Mouse (Mus musculus) testis, adult 2 months (tissue): Measurements from ENCODE around the gene Gm45208. TPM values are rescaled to one million over a fixed set of nuclear protein-coding genes. Genes with fewer than 3 reads are reported as not detected.
"Not testable (repeated sequence)": the region's sequence is repeated elsewhere in the genome, so short reads cannot be mapped to it uniquely, and the experiment has no call there.

Experiments used
- H3K27ac ChIP-seq: fragments of 200-500 bp; 2 replicates; pipeline ENCODE4 v1.5.1; 2012; ENCODE audit warnings: low read depth, low read length; ENCODE audit not compliant: control insufficient read depth, insufficient read depth
- H3K27me3 ChIP-seq: fragments of 200-500 bp; 2 replicates; pipeline ENCODE4 v1.6.1; 2012; ENCODE audit warnings: mild to moderate bottlenecking, low read length, moderate library complexity; ENCODE audit not compliant: control insufficient read depth, insufficient read depth
- H3K36me3 ChIP-seq: fragments of 200-500 bp; 2 replicates; pipeline ENCODE4 v1.6.1; 2012; ENCODE audit warnings: mild to moderate bottlenecking, low read length; ENCODE audit not compliant: control insufficient read depth, insufficient read depth
- H3K4me1 ChIP-seq: fragments of 200-500 bp; 2 replicates; pipeline ENCODE4 v1.6.1; 2012; ENCODE audit warnings: low read length; ENCODE audit not compliant: control insufficient read depth, insufficient read depth
- H3K4me3 ChIP-seq: fragments of 200-500 bp; 2 replicates; pipeline ENCODE4 v1.5.1; 2012; ENCODE audit warnings: low read depth, mild to moderate bottlenecking, low read length, moderate library complexity, mixed read lengths; ENCODE audit not compliant: control insufficient read depth
- CTCF ChIP-seq: fragments of 200-500 bp; IDR thresholded peaks from 2 replicates; pipeline ENCODE4 v1.5.1; 2012; ENCODE audit warnings: low read depth, mild to moderate bottlenecking, inconsistent platforms, low read length, moderate library complexity; ENCODE audit not compliant: control insufficient read depth, insufficient read depth, insufficient replicate concordance
- POLR2A ChIP-seq: fragments of 200-500 bp; IDR thresholded peaks from 2 replicates; pipeline ENCODE4 v1.6.1; 2012; ENCODE audit warnings: low read depth, mild to moderate bottlenecking, inconsistent platforms, low read length, moderate library complexity; ENCODE audit not compliant: control insufficient read depth
- polyA plus RNA-seq: library from polyadenylated mRNA; depleted of rRNA; stranded (reverse); fragments of >200 nt; gene quantifications from 2 replicates; pipeline ENCODE4 v1.2.3, GENCODE M21; 2012

Gene Gm45208
- polyA plus RNA-seq, 1 experiment: 0.32 TPM

DNA sequence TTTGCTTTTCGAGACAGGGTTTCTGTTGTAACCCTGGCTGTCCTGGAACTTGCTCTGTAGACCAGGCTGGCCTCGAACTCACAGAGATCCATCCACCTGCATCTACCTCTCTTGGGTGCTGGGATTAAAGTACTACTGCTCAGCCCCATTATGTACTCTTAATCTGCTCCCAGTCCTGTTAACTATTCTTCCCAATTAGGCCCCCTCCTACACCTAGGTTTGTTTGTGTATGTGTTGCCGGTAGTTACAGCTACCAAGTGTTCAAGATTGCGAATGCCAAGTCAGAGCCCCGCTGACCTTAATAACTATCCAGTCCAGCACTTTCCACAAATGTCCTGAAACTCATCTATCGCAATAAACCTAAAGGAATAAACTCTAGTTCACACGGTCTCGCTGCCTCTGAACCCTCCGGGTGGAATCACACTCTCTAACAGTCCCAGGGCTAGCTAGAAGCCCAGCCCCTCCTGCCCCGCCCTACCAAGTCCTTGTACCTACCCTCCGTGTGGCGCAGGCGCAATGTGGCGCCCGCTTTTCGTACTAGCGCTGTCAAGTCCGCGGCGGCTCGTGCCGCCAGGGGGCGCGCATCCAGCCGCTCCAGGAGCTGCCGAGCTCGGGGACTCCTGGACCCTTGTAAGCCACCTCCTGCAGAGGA, 42.5 kb upstream of the Gm45208 start:
- H3K27me3 ChIP-seq: no peaks in the 10 kb centered on the region
- H3K36me3 ChIP-seq: no peaks in the 10 kb centered on the region
- peak overlapping the region; percentile 51 for H3K4me3 ChIP-seq
- H3K27ac ChIP-seq: no peak overlapping the region
- peaks cover 4% of the 10 kb centered on the region for H3K4me1 ChIP-seq
- TF ChIP-seq CTCF (peak; percentile 57), POLR2A (no peak)

DNA sequence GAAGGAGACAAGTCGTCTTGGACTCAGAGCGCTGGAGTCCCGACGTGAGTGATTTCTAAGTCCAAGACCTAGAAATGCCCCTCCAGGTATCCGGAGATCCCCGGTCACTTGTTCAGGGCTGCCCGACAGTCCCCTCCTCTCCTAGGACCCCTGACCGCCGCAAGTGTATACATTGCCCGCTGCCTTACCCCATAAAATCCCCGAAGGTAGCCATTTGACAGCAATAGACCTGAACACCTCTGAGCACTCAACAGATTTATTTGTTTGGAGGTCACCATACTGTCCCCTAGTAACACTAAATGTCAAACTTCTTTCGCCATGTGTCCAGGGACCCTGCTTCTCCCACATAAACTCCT, 42.0 kb upstream of the Gm45208 start:
- H3K4me1 ChIP-seq: peaks cover under 1% of the 10 kb centered on the region; the same call in 1 of the 2 replicates
- TF ChIP-seq CTCF: no peak
- TF ChIP-seq POLR2A: no peak
- H3K36me3 ChIP-seq: no peaks in the 10 kb centered on the region
- no peaks in the 10 kb centered on the region for H3K27me3 ChIP-seq
- H3K27ac ChIP-seq: no peak overlapping the region
- peak overlapping the region; percentile 3 for H3K4me3 ChIP-seq

DNA sequence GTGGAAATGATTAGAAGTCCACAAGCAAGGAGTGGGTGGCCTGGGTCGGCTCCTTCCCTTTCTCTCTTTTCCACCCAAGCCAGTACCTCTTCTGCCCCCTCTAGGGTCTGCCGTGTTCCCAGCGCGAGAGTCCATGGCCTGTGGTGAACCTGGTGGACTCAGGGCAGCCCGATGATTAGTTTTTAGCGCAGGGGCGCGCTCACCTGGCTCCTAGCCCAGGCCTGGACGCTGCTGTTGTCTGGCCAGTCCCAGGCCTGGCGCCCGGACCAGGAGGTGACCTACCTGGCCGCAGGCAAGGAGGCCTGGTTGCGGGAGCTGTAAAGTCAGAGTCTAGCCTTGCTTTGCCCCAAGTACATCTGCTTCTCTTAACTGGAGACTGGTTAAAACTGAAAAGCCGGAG, 41.2 kb upstream of the Gm45208 start, which contains the start of gene Magix:
Gene Magix, minus strand, starts transcription at position 388 of the 400 bp plus-strand sequence.
- no peak for TF ChIP-seq POLR2A
- TF ChIP-seq CTCF: no peak
- H3K27ac ChIP-seq: no peak within 1 kb of the TSS
- peak within 1 kb of the TSS; percentile 3; the same call in 1 of the 2 replicates for H3K4me3 ChIP-seq
- H3K36me3 ChIP-seq: no peaks in the 10 kb centered on the region
- H3K4me1 ChIP-seq: no peaks in the 10 kb centered on the region; the same call in 1 of the 2 replicates
- H3K27me3 ChIP-seq: no peaks in the 10 kb centered on the region

DNA sequence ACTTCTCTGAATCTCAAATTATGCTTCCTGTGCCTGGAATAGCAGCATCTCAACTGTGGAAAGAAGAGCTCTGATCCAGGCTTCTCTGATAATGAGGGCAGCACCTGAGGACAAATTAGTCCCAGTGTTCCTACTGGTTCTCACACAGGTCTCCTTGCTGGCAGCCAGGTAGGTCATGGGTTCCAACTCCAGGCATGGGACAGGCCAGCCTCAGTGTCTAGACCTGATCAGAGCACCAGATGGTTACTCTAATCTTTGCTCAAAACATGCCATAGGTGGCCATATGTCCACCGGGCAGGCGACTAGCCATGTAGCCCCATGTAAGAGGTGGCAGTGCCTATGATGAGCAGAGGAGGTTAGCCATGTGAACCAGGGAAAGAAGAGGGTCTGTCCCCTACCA, 33.7 kb upstream of the Gm45208 start:
- Histone ChIP-seq H3K4me1 (no peaks in the 10 kb centered on the region), H3K27ac (no peak overlapping the region), H3K4me3 (no peak overlapping the region), H3K27me3 (no peaks in the 10 kb centered on the region), H3K36me3 (no peaks in the 10 kb centered on the region)
- TF ChIP-seq CTCF (no peak), POLR2A (no peak)

DNA sequence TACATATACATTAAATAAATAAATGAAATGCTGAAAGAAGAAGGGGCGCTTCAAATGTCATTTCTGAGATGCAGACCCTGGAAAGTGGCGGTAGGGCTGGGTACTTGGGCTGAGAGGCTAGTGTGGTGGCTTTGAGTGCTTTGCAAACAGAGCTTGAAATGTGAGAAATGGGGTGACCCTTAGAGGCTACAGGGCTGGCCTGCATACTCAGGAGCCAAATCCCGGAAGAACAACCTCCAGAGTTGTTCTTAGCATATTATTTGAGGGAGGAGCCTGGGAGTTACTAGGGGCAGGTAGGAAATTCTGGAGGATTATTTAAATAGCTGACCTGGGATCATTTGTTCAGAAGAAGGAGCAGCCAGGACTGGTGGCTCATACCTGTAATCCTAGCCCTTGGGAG, 31.6 kb upstream of the Gm45208 start:
- no peak for TF ChIP-seq CTCF
- TF ChIP-seq POLR2A: no peak
- no peak overlapping the region for H3K4me3 ChIP-seq
- no peaks in the 10 kb centered on the region for H3K4me1 ChIP-seq
- no peaks in the 10 kb centered on the region for H3K36me3 ChIP-seq
- no peak overlapping the region for H3K27ac ChIP-seq
- no peaks in the 10 kb centered on the region for H3K27me3 ChIP-seq

DNA sequence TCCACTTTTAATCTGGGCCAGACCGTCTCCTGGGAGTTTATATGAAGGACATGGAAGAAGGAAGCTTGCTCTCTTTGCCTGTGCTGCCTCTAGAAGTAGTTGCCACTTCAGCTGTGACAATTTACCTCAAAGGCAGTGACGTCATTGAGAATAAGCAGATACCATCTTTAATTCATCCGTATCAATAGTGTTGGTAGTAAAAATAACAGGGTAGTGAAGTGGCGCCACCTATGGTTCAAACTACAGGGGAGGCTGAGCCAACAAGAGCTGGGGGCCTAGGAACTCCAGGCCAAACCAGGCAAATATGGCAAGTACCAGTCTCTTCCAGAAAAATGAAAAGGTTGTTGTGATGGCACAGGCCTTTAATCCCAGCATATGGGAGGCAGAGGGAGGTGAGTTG, 29.2 kb upstream of the Gm45208 start:
- H3K4me3 ChIP-seq: no peak overlapping the region
- no peaks in the 10 kb centered on the region for H3K36me3 ChIP-seq
- no peak overlapping the region for H3K27ac ChIP-seq
- no peaks in the 10 kb centered on the region for H3K4me1 ChIP-seq
- TF ChIP-seq POLR2A: no peak
- TF ChIP-seq CTCF: no peak
- no peaks in the 10 kb centered on the region for H3K27me3 ChIP-seq

DNA sequence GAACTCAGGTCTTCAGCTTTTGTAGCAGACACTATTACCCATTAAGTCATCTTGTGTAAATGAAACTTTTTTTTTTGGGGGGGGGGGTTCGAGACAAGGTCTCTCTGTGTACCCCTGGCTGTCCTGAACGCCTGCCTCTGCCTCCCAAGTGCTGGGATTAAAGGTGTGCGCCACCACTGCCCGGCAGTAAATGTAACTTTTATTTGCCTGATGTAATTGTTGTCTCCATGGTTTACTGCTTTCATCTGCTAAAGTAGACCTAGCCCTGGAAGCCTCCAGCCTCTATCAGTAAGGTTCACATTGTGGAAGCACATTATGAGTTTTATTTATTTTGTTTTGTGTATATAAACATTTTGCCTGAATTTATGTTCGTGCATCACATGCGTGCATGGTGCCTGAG, 25.5 kb upstream of the Gm45208 start:
- Histone ChIP-seq H3K4me1 (no peaks in the 10 kb centered on the region), H3K4me3 (no peak overlapping the region; the same call in 1 of the 2 replicates), H3K27ac (no peak overlapping the region), H3K36me3 (no peaks in the 10 kb centered on the region), H3K27me3 (no peaks in the 10 kb centered on the region)
- TF ChIP-seq POLR2A (no peak), CTCF (no peak)

DNA sequence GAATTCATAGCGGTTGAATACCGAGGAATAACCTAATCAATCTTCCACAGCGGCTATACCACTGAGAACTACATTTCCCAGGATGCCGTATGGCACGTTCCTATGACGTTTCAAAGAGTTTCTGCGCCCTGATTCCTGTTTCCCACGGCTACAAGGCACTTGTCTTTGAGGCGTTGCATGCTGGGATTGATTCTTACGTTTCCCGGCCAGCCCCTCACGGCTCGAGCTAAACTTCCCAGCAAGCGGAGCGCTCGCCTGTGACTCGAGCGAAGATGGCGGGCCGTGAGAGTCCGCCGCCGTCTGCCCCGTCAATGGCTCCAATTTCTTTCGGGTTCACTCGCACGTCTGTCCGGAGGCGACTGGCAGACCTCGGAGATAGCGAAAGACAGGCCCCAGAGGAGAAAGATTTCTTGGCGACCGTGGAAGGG, 25.1 kb upstream of the Gm45208 start, which contains the start of gene Gpkow:
Gene Gpkow, plus strand, starts transcription at position 178 of the 428 bp plus-strand sequence.
- Histone ChIP-seq H3K36me3 (no peaks in the 10 kb centered on the region), H3K4me3 (peak within 1 kb of the TSS; percentile 89), H3K27me3 (no peaks in the 10 kb centered on the region), H3K4me1 (no peaks in the 10 kb centered on the region), H3K27ac (peak within 1 kb of the TSS; percentile 71)
- TF ChIP-seq POLR2A (peak; percentile 66; the same call in 1 of the 2 replicates), CTCF (no peak)

DNA sequence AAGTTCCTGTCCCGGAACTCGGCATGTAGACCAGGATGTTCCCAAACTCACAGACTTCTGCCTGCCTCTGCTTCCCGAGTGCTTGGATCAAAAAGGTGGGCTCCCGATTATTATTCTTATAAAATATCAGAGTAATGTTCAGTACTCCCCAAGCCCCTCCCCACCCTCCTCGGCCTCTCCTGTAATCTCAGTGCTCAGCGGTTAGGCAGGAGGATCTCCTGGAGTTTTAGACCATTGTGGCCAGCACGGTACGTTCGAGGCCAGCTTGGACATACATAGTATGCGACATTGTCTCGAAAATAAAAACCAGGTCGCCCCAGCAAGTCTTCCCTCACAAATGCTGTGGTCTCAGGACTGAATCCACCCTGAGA, 8.3 kb upstream of the Gm45208 start:
- H3K4me1 ChIP-seq, H3K27ac ChIP-seq, H3K4me3 ChIP-seq, H3K36me3 ChIP-seq, H3K27me3 ChIP-seq: not testable (repeated sequence)

DNA sequence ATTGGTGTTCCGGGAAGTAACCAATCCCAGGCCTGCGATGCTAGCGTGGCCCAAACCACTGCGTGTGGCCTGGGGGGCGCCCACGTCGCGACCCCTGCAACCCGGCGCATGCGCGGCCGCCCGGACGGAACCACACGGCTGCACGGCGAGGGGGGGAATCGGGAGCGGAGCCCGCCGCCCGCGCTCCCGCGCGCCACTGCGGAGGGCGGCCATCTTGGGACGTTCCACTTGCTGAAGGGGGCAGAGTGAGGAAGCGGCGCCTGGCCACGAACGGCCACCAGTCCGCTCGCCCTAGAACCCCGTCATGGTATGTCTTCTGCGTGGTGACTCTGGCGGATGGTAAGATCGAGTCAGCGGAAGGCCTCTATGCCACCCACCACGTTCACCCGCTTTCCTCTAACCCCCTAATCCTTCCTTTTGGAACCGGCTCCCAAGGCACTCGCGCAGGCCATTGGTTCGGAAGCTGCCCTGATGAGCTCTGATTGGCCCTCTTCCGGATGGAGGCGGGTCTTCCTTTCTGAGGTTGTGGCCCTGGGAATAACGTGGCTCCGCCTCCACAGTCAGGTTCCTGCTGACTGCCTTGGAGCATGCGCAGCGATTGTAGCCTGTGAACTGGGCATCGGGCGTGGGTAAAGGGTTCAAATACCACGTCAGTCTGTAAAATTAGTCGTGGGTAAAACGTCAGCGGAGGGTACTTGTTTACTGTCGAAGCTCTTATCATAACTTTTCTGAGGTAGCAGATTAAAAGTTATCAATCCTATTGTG, 7.7 kb upstream of the Gm45208 start, which contains the start of gene Wdr45:
Gene Wdr45, plus strand, starts transcription at position 199 of the 765 bp plus-strand sequence.
- H3K27me3 ChIP-seq, H3K4me1 ChIP-seq, H3K36me3 ChIP-seq: not testable (repeated sequence)
- Histone ChIP-seq H3K27ac (peak within 1 kb of the TSS; percentile 83), H3K4me3 (peak within 1 kb of the TSS; percentile 62)
